Mouse (Mus musculus): Measurements from ENCODE around the gene Spag9. TPM values are rescaled to one million over a fixed set of nuclear protein-coding genes. Genes with fewer than 3 reads are reported as not detected.
"Not testable (repeated sequence)": the region's sequence is repeated elsewhere in the genome, so short reads cannot be mapped to it uniquely, and the experiment has no call there.

The Spag9 gene
- polyA plus RNA-seq, 1 experiment from 2014 or later, result 107 TPM

GRCm38 (mm10) chr11:94032971-94033370, 37.1 kb downstream of the Spag9 start:
- no peaks in the 10 kb centered on the region for H3K9me3 ChIP-seq (ENCODE audit: control insufficient read depth, low read length)
- 71% methylated on average over 2 of the region's 2 CpGs for WGBS

GRCm38 (mm10) chr11:94035974-94036373, 40.1 kb downstream of the Spag9 start:
- no peaks in the 10 kb centered on the region for H3K27me3 ChIP-seq (ENCODE audit: control insufficient read depth, insufficient read depth, low read length)
- whole genome bisulfite sequencing, result 41% methylated on average over 2 of the region's 2 CpGs
- H3K4me3 ChIP-seq (ENCODE audit: low read depth, low read length), result no peak overlapping the region
- no peak overlapping the region for H3K9ac ChIP-seq (ENCODE audit: low read length)
- no peaks in the 10 kb centered on the region for H3K4me1 ChIP-seq (ENCODE audit: control insufficient read depth, insufficient read depth, low read length)
- ATAC-seq (ENCODE audit: low FRiP score) (no peak), DNase-seq (ENCODE audit: low spot score, missing footprints) (no peak)
- H3K9me3 ChIP-seq (ENCODE audit: control insufficient read depth, low read length), result no peaks in the 10 kb centered on the region
- no peak overlapping the region for H3K4me2 ChIP-seq
- no peaks in the 10 kb centered on the region for H3K36me3 ChIP-seq (ENCODE audit: control insufficient read depth, insufficient read depth, low read length)
- H3K27ac ChIP-seq (ENCODE audit: low read depth, low read length), result no peak overlapping the region

More at GRCm38 (mm10) chr11:94032971-94033370, 37.1 kb downstream of the Spag9 start:
- Histone ChIP-seq H3K4me2 (no peak overlapping the region), H3K36me3 (ENCODE audit: control insufficient read depth, insufficient read depth, low read length) (no peaks in the 10 kb centered on the region), H3K27ac (ENCODE audit: low read depth, low read length) (no peak overlapping the region), H3K27me3 (ENCODE audit: control insufficient read depth, insufficient read depth, low read length) (no peaks in the 10 kb centered on the region), H3K4me1 (ENCODE audit: control insufficient read depth, insufficient read depth, low read length) (no peaks in the 10 kb centered on the region), H3K9ac (ENCODE audit: low read length) (no peak overlapping the region), H3K4me3 (ENCODE audit: low read depth, low read length) (no peak overlapping the region)
- DNase-seq (ENCODE audit: low spot score, missing footprints), result no peak
- no peak for ATAC-seq (ENCODE audit: low FRiP score)

GRCm38 (mm10) chr11:94041475-94041874, 45.6 kb downstream of the Spag9 start:
- no peak for DNase-seq (ENCODE audit: low spot score, missing footprints)
- ATAC-seq (ENCODE audit: low FRiP score), result no peak
- Histone ChIP-seq H3K27me3 (ENCODE audit: control insufficient read depth, insufficient read depth, low read length) (no peaks in the 10 kb centered on the region), H3K4me2 (no peak overlapping the region), H3K9me3 (ENCODE audit: control insufficient read depth, low read length) (no peaks in the 10 kb centered on the region), H3K4me3 (ENCODE audit: low read depth, low read length) (no peak overlapping the region), H3K36me3 (ENCODE audit: control insufficient read depth, insufficient read depth, low read length) (no peaks in the 10 kb centered on the region), H3K9ac (ENCODE audit: low read length) (no peak overlapping the region), H3K4me1 (ENCODE audit: control insufficient read depth, insufficient read depth, low read length) (peaks cover 4% of the 10 kb centered on the region), H3K27ac (ENCODE audit: low read depth, low read length) (no peak overlapping the region)
- 81% methylated on average over 1 of the region's 1 CpGs for WGBS

- H3K9me3 ChIP-seq (ENCODE audit: control insufficient read depth, low read length); H3K27ac ChIP-seq (ENCODE audit: low read depth, low read length); H3K36me3 ChIP-seq (ENCODE audit: control insufficient read depth, insufficient read depth, low read length); H3K9ac ChIP-seq (ENCODE audit: low read length); H3K4me2 ChIP-seq; DNase-seq (ENCODE audit: low spot score, missing footprints); H3K4me3 ChIP-seq (ENCODE audit: low read depth, low read length); H3K27me3 ChIP-seq (ENCODE audit: control insufficient read depth, insufficient read depth, low read length); ATAC-seq (ENCODE audit: low FRiP score): not testable (repeated sequence)
- WGBS, result 75% methylated on average over 1 of the region's 1 CpGs
- H3K4me1 ChIP-seq (ENCODE audit: control insufficient read depth, insufficient read depth, low read length), result peaks cover 11% of the 10 kb centered on the region
These were observed 46.4 kb downstream of the Spag9 start for GRCm38 (mm10) chr11:94042301-94042700.

GRCm38 (mm10) chr11:94043998-94044985, 48.4 kb downstream of the Spag9 start:
- ATAC-seq (ENCODE audit: low FRiP score) (peak; percentile 98), DNase-seq (ENCODE audit: low spot score, missing footprints) (peak; percentile 99)
- Histone ChIP-seq H3K4me1 (ENCODE audit: control insufficient read depth, insufficient read depth, low read length) (peaks cover 18% of the 10 kb centered on the region), H3K9me3 (ENCODE audit: control insufficient read depth, low read length) (no peaks in the 10 kb centered on the region), H3K4me2 (peak overlapping the region; percentile 41), H3K9ac (ENCODE audit: low read length) (peak overlapping the region; percentile 73), H3K4me3 (ENCODE audit: low read depth, low read length) (peak overlapping the region; percentile 60), H3K27ac (ENCODE audit: low read depth, low read length) (peak overlapping the region; percentile 96), H3K27me3 (ENCODE audit: control insufficient read depth, insufficient read depth, low read length) (no peaks in the 10 kb centered on the region), H3K36me3 (ENCODE audit: control insufficient read depth, insufficient read depth, low read length) (peaks cover 2% of the 10 kb centered on the region; the same call in 1 of the 2 replicates)
- WGBS, result 2% methylated on average over 22 of the region's 22 CpGs

- H3K4me1 ChIP-seq (ENCODE audit: control insufficient read depth, insufficient read depth, low read length), result peaks cover 18% of the 10 kb centered on the region
- 2% methylated on average over 4 of the region's 4 CpGs for WGBS
- H3K9ac ChIP-seq (ENCODE audit: low read length), result peak overlapping the region; percentile 73
- H3K4me3 ChIP-seq (ENCODE audit: low read depth, low read length), result peak overlapping the region; percentile 60
- DNase-seq (ENCODE audit: low spot score, missing footprints) (peak; percentile 94), ATAC-seq (ENCODE audit: low FRiP score) (peak; percentile 69)
- H3K27ac ChIP-seq (ENCODE audit: low read depth, low read length), result peak overlapping the region; percentile 96; the same call in 1 of the 2 replicates
- H3K27me3 ChIP-seq (ENCODE audit: control insufficient read depth, insufficient read depth, low read length), result no peaks in the 10 kb centered on the region
- H3K36me3 ChIP-seq (ENCODE audit: control insufficient read depth, insufficient read depth, low read length), result peaks cover 8% of the 10 kb centered on the region
- H3K9me3 ChIP-seq (ENCODE audit: control insufficient read depth, low read length), result no peaks in the 10 kb centered on the region
- H3K4me2 ChIP-seq, result peak overlapping the region; percentile 41; the same call in 1 of the 2 replicates
These were observed 49.1 kb downstream of the Spag9 start for GRCm38 (mm10) chr11:94045016-94045415.

GRCm38 (mm10) chr11:94047288-94047687, 51.4 kb downstream of the Spag9 start:
- whole genome bisulfite sequencing, result 60% methylated on average over 2 of the region's 2 CpGs
- no peak for DNase-seq (ENCODE audit: low spot score, missing footprints)
- no peak overlapping the region for H3K27ac ChIP-seq (ENCODE audit: low read depth, low read length)

GRCm38 (mm10) chr11:94054176-94054575, 58.3 kb downstream of the Spag9 start:
- H3K4me2 ChIP-seq, result no peak overlapping the region

More at GRCm38 (mm10) chr11:94047288-94047687, 51.4 kb downstream of the Spag9 start:
- H3K9ac ChIP-seq (ENCODE audit: low read length), result no peak overlapping the region
- no peaks in the 10 kb centered on the region for H3K27me3 ChIP-seq (ENCODE audit: control insufficient read depth, insufficient read depth, low read length)
- no peaks in the 10 kb centered on the region for H3K9me3 ChIP-seq (ENCODE audit: control insufficient read depth, low read length)
- peak overlapping the region; percentile 11; the same call in 1 of the 2 replicates for H3K4me3 ChIP-seq (ENCODE audit: low read depth, low read length)
- ATAC-seq (ENCODE audit: low FRiP score), result no peak
- peaks cover 18% of the 10 kb centered on the region for H3K4me1 ChIP-seq (ENCODE audit: control insufficient read depth, insufficient read depth, low read length)
- H3K36me3 ChIP-seq (ENCODE audit: control insufficient read depth, insufficient read depth, low read length), result peaks cover 12% of the 10 kb centered on the region
- peak overlapping the region; percentile 69 for H3K4me2 ChIP-seq

GRCm38 (mm10) chr11:94054901-94055300, 59.0 kb downstream of the Spag9 start:
- no peak overlapping the region for H3K4me3 ChIP-seq (ENCODE audit: low read depth, low read length)
- H3K4me1 ChIP-seq (ENCODE audit: control insufficient read depth, insufficient read depth, low read length), result peaks cover 4% of the 10 kb centered on the region
- ATAC-seq (ENCODE audit: low FRiP score) (no peak), DNase-seq (ENCODE audit: low spot score, missing footprints) (no peak)
- no peaks in the 10 kb centered on the region for H3K9me3 ChIP-seq (ENCODE audit: control insufficient read depth, low read length)
- H3K27me3 ChIP-seq (ENCODE audit: control insufficient read depth, insufficient read depth, low read length), result no peaks in the 10 kb centered on the region
- no peak overlapping the region for H3K9ac ChIP-seq (ENCODE audit: low read length)
- peaks cover 17% of the 10 kb centered on the region for H3K36me3 ChIP-seq (ENCODE audit: control insufficient read depth, insufficient read depth, low read length)
- 76% methylated on average over 3 of the region's 3 CpGs for WGBS
- no peak overlapping the region for H3K4me2 ChIP-seq
- H3K27ac ChIP-seq (ENCODE audit: low read depth, low read length), result no peak overlapping the region

More at GRCm38 (mm10) chr11:94054176-94054575, 58.3 kb downstream of the Spag9 start:
- H3K27ac ChIP-seq (ENCODE audit: low read depth, low read length), result no peak overlapping the region
- no peaks in the 10 kb centered on the region for H3K27me3 ChIP-seq (ENCODE audit: control insufficient read depth, insufficient read depth, low read length)
- H3K36me3 ChIP-seq (ENCODE audit: control insufficient read depth, insufficient read depth, low read length), result peaks cover 17% of the 10 kb centered on the region
- H3K9ac ChIP-seq (ENCODE audit: low read length), result no peak overlapping the region
- 81% methylated on average over 3 of the region's 3 CpGs for WGBS
- H3K9me3 ChIP-seq (ENCODE audit: control insufficient read depth, low read length), result no peaks in the 10 kb centered on the region
- H3K4me1 ChIP-seq (ENCODE audit: control insufficient read depth, insufficient read depth, low read length), result peaks cover 4% of the 10 kb centered on the region
- DNase-seq (ENCODE audit: low spot score, missing footprints) (no peak), ATAC-seq (ENCODE audit: low FRiP score) (no peak)
- no peak overlapping the region for H3K4me3 ChIP-seq (ENCODE audit: low read depth, low read length)
